ENCODE assay signal across 7 mouse cellular contexts in genomic region chr10:80115290-80115943, GRCm38 (mm10). TPM values are rescaled to one million over a fixed set of nuclear protein-coding genes. Genes with fewer than 3 reads are reported as not detected.
DNase-seq lines count a peak whose midpoint lies in the region; ATAC-seq lines count a peak whose summit lies in the region.

Gene Stk11, plus strand, starts transcription at chr10:80115803.

- H3K4me2 ChIP-seq in intestine, embryonic 16.5 days (ENCODE audit: low read depth, low read length): peak within 1 kb of the TSS; percentile 96
- H3K4me2 ChIP-seq in midbrain, embryonic 11.5 days: peak within 1 kb of the TSS; percentile 86

- peaks cover 35% of the 10 kb centered on the region for H3K4me1 ChIP-seq in intestine, embryonic 16.5 days (ENCODE audit: control insufficient read depth, insufficient read depth, low read length)
- peaks cover 28% of the 10 kb centered on the region for H3K4me1 ChIP-seq in midbrain, embryonic 11.5 days (ENCODE audit: control insufficient read depth, insufficient read depth, low read length)

- H3K36me3 ChIP-seq in intestine, embryonic 16.5 days (ENCODE audit: control insufficient read depth, insufficient read depth, low read length): no peaks in the 10 kb centered on the region; the same call in 1 of the 2 replicates
- 0 out of 2 replicates have a peak, but pooled peaks cover under 1% of the 10 kb centered on the region for H3K36me3 ChIP-seq in midbrain, embryonic 11.5 days (ENCODE audit: control insufficient read depth, insufficient read depth, low read length)

- peak; percentile 99 for DNase-seq in adrenal gland, adult 8-10 months
- peak; percentile 98 for DNase-seq in embryo, embryonic 9.5 days (ENCODE audit: extremely low spot score)
- DNase-seq in gastrocnemius, postnatal 4 days (ENCODE audit: low spot score in 2 of 2): peak; percentile 96 to 100
- peak; percentile 98 to 99 for DNase-seq in left cerebral cortex, postnatal 36 days (ENCODE audit: low spot score in 2 of 2)
- peak; percentile 99 for DNase-seq in midbrain, embryonic 11.5 days (ENCODE audit: low spot score, missing footprints)
- DNase-seq in skeletal muscle tissue, adult 2 months (ENCODE audit: low read depth, low spot score): peak; percentile 100

- no peaks in the 10 kb centered on the region for H3K9me3 ChIP-seq in intestine, embryonic 16.5 days (ENCODE audit: control insufficient read depth, low read length)
- H3K9me3 ChIP-seq in midbrain, embryonic 11.5 days (ENCODE audit: control insufficient read depth, low read length): no peaks in the 10 kb centered on the region

- peak within 1 kb of the TSS; percentile 88 for H3K27ac ChIP-seq in intestine, embryonic 16.5 days (ENCODE audit: low read length)
- peak within 1 kb of the TSS; percentile 44 for H3K27ac ChIP-seq in midbrain, embryonic 11.5 days (ENCODE audit: low read depth, low read length)

- peak within 1 kb of the TSS; percentile 94 for H3K9ac ChIP-seq in intestine, embryonic 16.5 days (ENCODE audit: low read depth, low read length)
- peak within 1 kb of the TSS; percentile 88 for H3K9ac ChIP-seq in midbrain, embryonic 11.5 days (ENCODE audit: low read length)

- H3K4me3 ChIP-seq in intestine, embryonic 16.5 days (ENCODE audit: low read length): peak within 1 kb of the TSS; percentile 85
- peak within 1 kb of the TSS; percentile 97 for H3K4me3 ChIP-seq in midbrain, embryonic 11.5 days (ENCODE audit: low read depth, low read length)

- ATAC-seq in intestine, embryonic 16.5 days: peak; percentile 98
- ATAC-seq in midbrain, embryonic 11.5 days (ENCODE audit: low FRiP score): peak; percentile 98

- no peaks in the 10 kb centered on the region for H3K27me3 ChIP-seq in intestine, embryonic 16.5 days (replicated peaks; ENCODE audit: control insufficient read depth, insufficient read depth, low read length)
- no peaks in the 10 kb centered on the region for H3K27me3 ChIP-seq in midbrain, embryonic 11.5 days (ENCODE audit: control insufficient read depth, insufficient read depth, low read length)

- under 1% methylated on average over 70 of the region's 70 CpGs for WGBS in intestine, embryonic 16.5 days
- WGBS in midbrain, embryonic 11.5 days: under 1% methylated on average over 70 of the region's 70 CpGs

- intact Hi-C loops in left cerebral cortex, postnatal 36 days (cut with DNase I): loop anchor here (1.0 to 2.0 kb wide), 3 partner anchors 77 to 155 kb away; partner anchors contain the start of genes Polr2e, Tmem259 and Wdr18

RNA-seq across cellular contexts. Expression of gene Stk11, which starts in this region (rescaled TPM):
- 100 to 1,000 TPM; 127 to 146 (median 143) TPM for total RNA-seq in adrenal gland, adult 8-10 months (2022)
- 100 to 1,000 TPM; 116 to 125 TPM for total RNA-seq in gastrocnemius, postnatal 4 days (2021)
- 13.8 and 15.7 TPM in 2 replicates for polyA plus RNA-seq in intestine, embryonic 16.5 days (2015; fragmentation: Nextera tagmentation; extraction: Ambion mirVana)
- total RNA-seq in left cerebral cortex, postnatal 36 days (2021): 100 to 1,000 TPM in 1 of 2 experiments, 10 to 100 TPM in 1; 94.4 to 100 TPM
- polyA plus RNA-seq in midbrain, embryonic 11.5 days (2014; fragmentation: Nextera tagmentation; extraction: Ambion mirVana): 18.5 and 23.1 TPM in 2 replicates

Comparison
In these comparisons a context has a peak if more than half of its experiments do, and no peak if none do; other contexts are left out.
1. Peak in every context shown above with its lines: DNase-seq, ATAC-seq, H3K4me3 ChIP-seq and H3K27ac ChIP-seq.